Mouse (Mus musculus) midbrain, embryonic 14.5 days (tissue): Measurements from ENCODE around the gene Rnf135. TPM values are rescaled to one million over a fixed set of nuclear protein-coding genes. Genes with fewer than 3 reads are reported as not detected.
A peak's percentile ranks its signal among the peaks of the same experiment; 100 is the strongest.

ENCODE experiments used
- ATAC-seq: fragments of 200-750 bp; cut with Nextera tagmentation; 2 replicates; pipeline ENCODE4 v1.8.0; 2017; ENCODE audit warnings: moderate number of reproducible peaks, moderate library complexity; ENCODE audit not compliant: low FRiP score, low TSS enrichment
- DNase-seq: peaks from one replicate; pipeline ENCODE4 v3.0.0-alpha.2; 2015
- H3K27ac ChIP-seq: fragments of 300-500 bp; sonication (generic); replicated peaks from 2 replicates; pipeline ENCODE4 v1.5.1; 2014; ENCODE audit warnings: mild to moderate bottlenecking, low read depth, low read length, moderate library complexity
- H3K27me3 ChIP-seq: fragments of 300-500 bp; sonication (generic); 2 replicates; pipeline ENCODE4 v1.6.1; 2014; ENCODE audit warnings: low read length, control low read depth, mixed read lengths; ENCODE audit not compliant: control insufficient read depth, insufficient read depth
- H3K36me3 ChIP-seq: fragments of 300-500 bp; sonication (generic); 2 replicates; pipeline ENCODE4 v1.6.1; 2014; ENCODE audit warnings: low read length, control low read depth; ENCODE audit not compliant: control insufficient read depth, insufficient read depth
- H3K4me1 ChIP-seq: fragments of 300-500 bp; sonication (generic); 2 replicates; pipeline ENCODE4 v1.6.1; 2014; ENCODE audit warnings: mild to moderate bottlenecking, antibody characterized with exemption, low read length, control low read depth; ENCODE audit not compliant: control insufficient read depth, insufficient read depth
- H3K4me2 ChIP-seq: fragments of 300-500 bp; sonication (generic); 2 replicates; pipeline ENCODE4 v1.6.1; 2014; ENCODE audit warnings: mild to moderate bottlenecking, low read length, moderate library complexity
- H3K4me3 ChIP-seq: fragments of 300-500 bp; sonication (generic); replicated peaks from 2 replicates; pipeline ENCODE4 v1.5.1; 2014; ENCODE audit warnings: low read depth, low read length
- H3K9ac ChIP-seq: fragments of 300-500 bp; sonication (generic); replicated peaks from 2 replicates; pipeline ENCODE4 v1.6.1; 2014; ENCODE audit warnings: mild to moderate bottlenecking, low read length, moderate library complexity
- H3K9me3 ChIP-seq: fragments of 300-500 bp; sonication (generic); 2 replicates; pipeline ENCODE4 v1.6.1; 2016; ENCODE audit warnings: low read length, control low read depth, mixed read lengths; ENCODE audit not compliant: control insufficient read depth
- WGBS: fragments of 180-500 bp; shearing (Covaris S2); extraction: QIAGEN DNeasy Blood & Tissue Kit; methylation state at CpG from one replicate; pipeline ENCODE4 v1.1.7; 2014; 5-methylcytosine and 5-hydroxymethylcytosine counted together
- polyA plus RNA-seq: library from polyadenylated mRNA; unstranded; fragments of >200 nt; fragmentation: Nextera tagmentation; extraction: Ambion mirVana; gene quantifications from 2 replicates; pipeline ENCODE4 v1.2.1, GENCODE M21; 2014

Gene Rnf135
- polyA plus RNA-seq = 1.5 and 3.0 TPM in 2 replicates

DNA sequence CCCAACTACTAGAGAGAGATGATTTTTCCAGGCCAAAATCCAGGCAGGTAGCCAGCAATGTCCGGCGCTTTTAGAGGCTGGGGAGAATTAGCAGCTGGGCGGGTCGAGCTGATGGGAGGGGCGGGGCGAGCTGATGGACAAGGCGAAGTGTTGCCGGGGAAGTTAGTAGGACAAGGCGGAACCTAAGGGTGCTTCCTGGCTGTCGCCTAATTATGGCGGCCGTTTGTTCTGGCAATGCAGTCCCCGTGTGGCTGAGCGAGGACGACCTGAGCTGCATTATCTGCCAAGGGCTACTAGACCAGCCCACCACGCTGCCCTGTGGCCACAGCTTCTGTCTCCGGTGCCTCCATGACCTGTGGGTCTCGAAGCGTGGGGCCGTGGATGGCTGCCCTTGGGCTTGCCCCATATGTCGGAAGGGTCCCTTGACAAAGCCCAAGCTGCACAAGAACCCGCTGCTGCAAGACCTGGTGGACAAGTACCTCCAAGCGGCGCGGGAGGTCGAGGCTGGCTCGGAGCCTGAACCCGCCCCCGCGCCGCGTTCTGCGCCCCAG lies at the start of gene Rnf135:
Rnf135 (plus strand) TSS at position 147 of the 551 bp plus-strand sequence.
- DNase-seq (peak; percentile 75), ATAC-seq (no peak)
- no peaks in the 10 kb centered on the region for H3K27me3 ChIP-seq
- peak within 1 kb of the TSS; percentile 58 for H3K9ac ChIP-seq
- no peaks in the 10 kb centered on the region for H3K36me3 ChIP-seq
- no peaks in the 10 kb centered on the region for H3K4me1 ChIP-seq
- H3K9me3 ChIP-seq = no peaks in the 10 kb centered on the region
- H3K4me3 ChIP-seq = peak within 1 kb of the TSS; percentile 42
- H3K27ac ChIP-seq = no peak within 1 kb of the TSS
- H3K4me2 ChIP-seq = peak within 1 kb of the TSS; percentile 60
- 2% methylated on average over 33 of the region's 33 CpGs for WGBS

DNA sequence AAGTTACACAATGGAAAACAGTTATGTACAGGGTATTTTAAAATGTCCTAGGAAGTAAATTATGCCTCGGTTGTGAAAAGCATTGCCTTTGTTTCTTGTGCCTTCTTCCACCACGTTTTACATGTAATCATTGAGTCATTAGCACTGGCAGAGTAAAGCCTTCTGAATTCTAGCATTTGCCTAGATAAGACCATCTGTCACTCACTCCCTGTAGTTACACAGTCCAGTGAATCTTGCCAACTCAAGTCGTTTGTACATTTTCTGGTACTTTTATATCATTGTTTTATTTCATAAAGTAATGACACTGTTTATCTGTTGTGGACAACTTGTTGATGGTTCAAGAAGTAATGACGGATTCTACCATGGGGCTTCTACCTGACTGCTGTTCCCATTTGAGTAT lies 48.9 kb upstream of the Rnf135 start:
- Histone ChIP-seq H3K27me3 (no peaks in the 10 kb centered on the region), H3K9me3 (no peaks in the 10 kb centered on the region), H3K27ac (no peak overlapping the region), H3K4me2 (no peak overlapping the region), H3K9ac (no peak overlapping the region), H3K4me1 (no peaks in the 10 kb centered on the region), H3K36me3 (peaks cover 43% of the 10 kb centered on the region), H3K4me3 (no peak overlapping the region)
- ATAC-seq = no peak
- no peak for DNase-seq
- 82% methylated on average over 4 of the region's 4 CpGs for WGBS

DNA sequence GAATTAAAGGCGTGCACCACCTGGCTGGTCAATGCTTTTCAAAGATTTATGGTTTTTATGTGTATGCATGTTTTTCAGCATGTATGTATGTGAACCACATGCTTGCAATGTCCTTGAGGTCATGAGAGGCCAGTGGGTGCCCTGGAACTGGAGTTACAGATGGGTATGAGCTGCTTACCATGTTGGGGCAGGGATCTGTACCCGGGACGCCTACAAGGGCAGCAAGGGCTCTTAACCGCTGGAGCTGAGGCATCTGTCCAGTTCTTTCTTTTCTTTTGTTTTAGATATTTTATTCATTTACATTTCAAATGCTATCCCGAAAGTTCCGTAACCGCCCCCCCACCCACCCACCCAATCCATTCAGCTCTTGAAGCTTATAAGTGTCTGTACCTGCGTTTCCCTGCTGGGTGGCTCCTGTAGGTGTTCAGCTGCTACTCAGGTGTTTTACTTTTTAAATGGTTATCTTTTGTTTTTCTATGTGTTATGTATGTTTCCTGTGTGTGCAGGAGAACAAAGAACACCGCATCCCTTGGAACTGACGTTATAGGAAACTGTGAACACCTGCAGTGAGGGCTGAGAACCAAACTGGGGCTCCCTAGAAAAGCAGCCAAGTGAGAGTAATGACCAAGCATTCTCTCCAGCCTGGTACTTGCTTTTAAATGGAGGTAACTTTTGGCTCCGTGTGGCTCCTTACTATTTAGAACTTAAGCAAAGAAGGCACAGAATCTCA lies 47.5 kb upstream of the Rnf135 start:
- Histone ChIP-seq H3K36me3 (peaks cover 49% of the 10 kb centered on the region), H3K27ac (no peak overlapping the region), H3K27me3 (no peaks in the 10 kb centered on the region), H3K4me2 (no peak overlapping the region), H3K9ac (no peak overlapping the region), H3K9me3 (no peaks in the 10 kb centered on the region), H3K4me3 (no peak overlapping the region), H3K4me1 (0 out of 2 replicates have a peak, but pooled peaks cover 3% of the 10 kb centered on the region)
- ATAC-seq = no peak
- WGBS = 91% methylated on average over 11 of the region's 11 CpGs
- DNase-seq = no peak

DNA sequence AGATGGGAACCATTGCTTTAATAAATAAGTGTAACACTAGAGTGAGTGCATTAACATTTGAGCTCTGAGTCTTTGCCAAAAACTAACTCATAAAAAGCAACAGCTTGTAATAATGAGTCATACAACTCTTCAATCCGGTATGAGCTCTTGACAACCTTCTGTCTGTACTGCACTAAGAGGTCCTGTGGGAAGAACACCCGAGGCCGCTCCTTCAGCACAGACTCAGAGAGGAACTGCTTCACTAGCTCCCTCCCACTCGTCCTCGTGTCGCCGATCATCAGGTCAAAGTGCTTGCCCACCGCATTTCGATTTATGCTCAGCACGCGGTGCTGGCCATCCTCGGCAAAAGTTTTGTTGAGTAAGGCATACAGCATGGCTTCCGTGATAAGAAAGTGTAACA lies 46.9 kb upstream of the Rnf135 start:
- 0 out of 2 replicates have a peak, but pooled peaks cover 3% of the 10 kb centered on the region for H3K4me1 ChIP-seq
- no peak overlapping the region for H3K4me2 ChIP-seq
- no peak overlapping the region for H3K27ac ChIP-seq
- no peaks in the 10 kb centered on the region for H3K27me3 ChIP-seq
- no peak overlapping the region for H3K4me3 ChIP-seq
- no peaks in the 10 kb centered on the region for H3K9me3 ChIP-seq
- H3K36me3 ChIP-seq = peaks cover 49% of the 10 kb centered on the region
- H3K9ac ChIP-seq = no peak overlapping the region
- DNase-seq (no peak), ATAC-seq (no peak)
- WGBS = 93% methylated on average over 13 of the region's 13 CpGs

DNA sequence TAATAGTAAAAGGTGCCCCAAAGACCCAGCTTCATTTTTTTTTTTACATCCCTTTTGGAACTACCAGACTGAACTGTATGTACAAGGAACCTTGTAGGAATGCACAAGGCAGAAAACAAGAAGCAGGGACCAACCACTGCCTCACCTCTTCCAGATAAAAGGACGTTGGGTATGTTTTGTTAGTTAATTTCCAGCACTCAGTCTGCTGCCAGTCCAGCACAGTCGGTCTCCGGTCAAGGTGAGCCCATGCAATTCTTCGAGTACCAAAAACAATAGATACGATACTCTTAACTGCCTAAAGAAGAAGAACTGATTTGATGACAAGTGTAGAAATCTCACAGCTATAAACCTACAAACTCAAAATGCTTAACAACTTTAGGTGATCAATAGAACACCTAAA lies 45.9 kb upstream of the Rnf135 start:
- 89% methylated on average over 5 of the region's 5 CpGs for WGBS
- no peak overlapping the region for H3K4me3 ChIP-seq
- peaks cover 40% of the 10 kb centered on the region for H3K36me3 ChIP-seq
- H3K9ac ChIP-seq = no peak overlapping the region
- DNase-seq = no peak
- no peaks in the 10 kb centered on the region for H3K9me3 ChIP-seq
- ATAC-seq = no peak
- H3K27ac ChIP-seq = no peak overlapping the region
- H3K4me1 ChIP-seq = peaks cover 6% of the 10 kb centered on the region; the same call in 1 of the 2 replicates
- H3K27me3 ChIP-seq = no peaks in the 10 kb centered on the region
- no peak overlapping the region for H3K4me2 ChIP-seq

DNA sequence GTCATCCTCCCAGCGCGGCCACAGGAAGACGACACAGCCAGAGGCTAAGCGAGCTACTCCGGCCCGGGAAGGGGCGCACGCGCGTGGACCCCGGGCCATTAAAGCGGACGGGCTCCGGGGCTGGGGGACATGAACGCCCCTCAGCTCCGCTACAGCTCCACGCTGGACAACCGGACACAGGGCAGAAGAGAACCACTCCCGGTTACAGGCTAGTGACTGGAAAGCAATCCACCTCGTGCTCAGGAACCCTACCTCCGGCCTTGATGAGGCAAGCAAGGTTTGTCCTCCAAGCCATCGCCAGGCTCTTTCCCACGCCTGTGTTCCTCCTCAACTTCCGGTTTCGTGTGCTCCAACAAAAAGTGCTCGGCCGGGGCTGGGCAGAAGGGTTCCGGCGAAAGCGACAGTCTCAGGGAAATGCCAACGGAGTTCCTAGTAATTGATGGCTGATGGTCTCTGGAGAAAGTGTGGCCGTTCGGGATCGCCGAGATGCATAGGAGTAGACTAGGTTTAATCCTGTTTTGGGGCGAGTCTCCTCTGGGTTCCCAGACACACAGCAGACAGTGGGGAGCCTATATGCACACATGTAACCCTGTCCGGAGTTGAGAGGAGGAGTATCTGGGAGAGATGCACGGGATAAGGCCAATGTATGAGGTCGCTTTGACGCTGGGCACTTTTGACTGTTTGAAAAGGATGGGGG lies 41.7 kb upstream of the Rnf135 start, which contains the start of gene Tefm:
Tefm (minus strand) TSS at position 351 of the 697 bp plus-strand sequence.
- under 1% methylated on average over 40 of the region's 40 CpGs for WGBS
- peak; percentile 75 for ATAC-seq
- peak within 1 kb of the TSS; percentile 84 for H3K9ac ChIP-seq

DNA sequence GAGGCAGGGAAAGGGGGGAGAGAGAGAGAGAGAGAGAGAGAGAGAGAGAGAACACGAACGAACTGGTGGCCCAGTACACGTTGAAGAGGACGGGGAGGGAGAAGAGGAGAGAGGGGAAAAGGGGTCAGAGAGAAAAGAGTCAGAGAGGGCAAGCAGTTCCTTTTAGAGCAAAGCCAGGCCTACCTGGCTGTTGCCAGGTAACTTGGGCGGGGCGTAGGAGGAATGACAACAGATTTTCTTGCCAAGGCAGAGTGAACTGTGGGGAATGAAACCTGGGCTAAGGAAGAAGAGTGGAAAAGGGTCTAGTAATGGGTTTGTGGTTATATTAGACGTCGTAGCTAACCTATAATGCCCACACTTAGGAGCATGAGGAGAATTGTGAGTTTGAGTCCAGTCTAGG lies 40.8 kb upstream of the Rnf135 start:
- Histone ChIP-seq H3K27ac (0 out of 2 replicates have a peak overlapping the region, but pooled peaks have one; percentile 88), H3K4me2 (peak overlapping the region; percentile 70), H3K9ac (peak overlapping the region; percentile 84; the same call in 1 of the 2 replicates), H3K4me3 (peak overlapping the region; percentile 75), H3K27me3 (no peaks in the 10 kb centered on the region), H3K36me3 (peaks cover 12% of the 10 kb centered on the region), H3K4me1 (peaks cover 9% of the 10 kb centered on the region; the same call in 1 of the 2 replicates), H3K9me3 (no peaks in the 10 kb centered on the region)
- DNase-seq = no peak
- WGBS = 40% methylated on average over 8 of the region's 8 CpGs
- ATAC-seq = no peak

More for the DNA sequence above, 41.7 kb upstream of the Rnf135 start, which contains the start of gene Tefm:
- Histone ChIP-seq H3K4me1 (peaks cover 9% of the 10 kb centered on the region; the same call in 1 of the 2 replicates), H3K36me3 (peaks cover 13% of the 10 kb centered on the region), H3K4me3 (peak within 1 kb of the TSS; percentile 75), H3K27ac (peak within 1 kb of the TSS; percentile 88), H3K9me3 (no peaks in the 10 kb centered on the region), H3K27me3 (no peaks in the 10 kb centered on the region), H3K4me2 (peak within 1 kb of the TSS; percentile 70)
- peak; percentile 94 for DNase-seq

DNA sequence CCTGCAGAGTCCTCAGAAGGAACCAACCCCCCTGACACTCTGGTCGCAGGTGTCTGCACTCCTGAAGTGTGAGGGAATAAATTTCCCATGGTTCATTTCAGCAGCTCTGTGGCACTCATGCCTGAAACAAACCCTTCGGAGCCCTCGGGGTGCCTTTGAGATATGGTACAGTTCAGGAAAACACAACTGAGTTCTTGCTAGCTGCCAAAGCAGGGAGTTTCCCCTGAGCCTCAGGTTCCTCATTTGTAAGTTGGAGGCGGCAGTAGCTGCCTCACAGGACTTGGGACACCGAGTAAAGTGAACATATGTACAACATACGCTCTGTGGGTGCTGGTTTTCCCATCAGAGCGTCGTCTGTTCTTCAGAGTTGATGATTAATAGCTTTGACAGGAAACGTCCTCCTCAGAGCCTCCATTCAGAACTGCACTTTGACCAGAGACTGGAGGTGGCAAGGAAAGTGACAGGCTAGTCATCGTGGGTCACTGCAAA lies 37.8 kb upstream of the Rnf135 start:
- Histone ChIP-seq H3K36me3 (no peaks in the 10 kb centered on the region), H3K9ac (no peak overlapping the region), H3K9me3 (no peaks in the 10 kb centered on the region), H3K4me2 (no peak overlapping the region), H3K4me3 (no peak overlapping the region), H3K4me1 (peaks cover 9% of the 10 kb centered on the region; the same call in 1 of the 2 replicates), H3K27me3 (no peaks in the 10 kb centered on the region), H3K27ac (no peak overlapping the region)
- no peak for ATAC-seq
- WGBS = 76% methylated on average over 10 of the region's 10 CpGs
- DNase-seq = no peak
